Mouse (Mus musculus): ENCODE measurements at regions not wholly inside any gene's neighbourhood (a gene's known extent, or its start where the extent isn't known, plus 50 kb on each side); places are given as distances from the start of the nearest gene placed in this dataset.

DNA sequence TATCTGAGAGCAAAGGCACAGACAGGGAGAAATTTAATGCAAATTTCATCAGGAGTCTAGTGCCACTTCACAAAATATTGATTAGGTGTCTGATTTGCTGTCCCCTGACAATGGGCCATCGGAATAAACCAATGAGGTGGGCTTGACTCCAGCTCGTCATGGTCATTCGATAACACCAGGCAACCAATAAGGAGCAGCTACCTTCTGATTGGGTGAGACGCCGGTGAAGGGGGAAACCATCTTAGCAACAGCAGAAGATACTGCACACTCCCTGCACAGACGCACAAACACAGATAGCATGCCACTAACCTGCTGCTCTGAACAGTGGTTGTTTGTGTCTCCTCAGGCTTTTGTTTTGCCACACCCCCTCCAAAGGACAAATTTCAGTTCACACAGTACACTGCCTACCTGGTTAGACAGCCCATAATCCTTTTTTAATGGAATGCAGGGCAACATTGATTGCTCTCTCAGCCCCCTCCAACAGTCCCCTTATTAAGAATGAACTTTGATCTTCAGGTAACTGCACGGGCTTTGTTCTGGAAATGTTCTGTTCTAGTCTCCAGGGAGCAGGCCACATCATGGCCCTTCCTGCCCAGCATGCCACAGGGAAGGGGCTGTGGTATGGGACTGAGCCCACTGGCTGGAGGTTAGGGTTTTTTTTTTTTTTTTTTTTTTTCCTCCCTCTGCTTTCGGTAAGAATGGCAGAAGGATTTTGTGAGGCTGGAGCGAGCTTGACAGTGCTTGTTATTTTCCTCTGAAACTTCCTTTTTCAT lies 285.1 kb upstream of the Ubash3b start:
- TF ChIP-seq CTCF (conservative IDR thresholded peaks at IDR 0.05; ENCODE audit: insufficient read depth, insufficient read length, low read depth, low read length) (no peak), POLR2A (IDR thresholded peaks at IDR 0.05; ENCODE audit: low read depth, low read length) (no peak)
